Mouse (Mus musculus) heart, postnatal 0 days (tissue): ENCODE results near the gene Tmem214. TPM values are rescaled to one million over a fixed set of nuclear protein-coding genes. Genes with fewer than 3 reads are reported as not detected.

Source experiments
- ATAC-seq: fragments of 200-750 bp; cut with Nextera tagmentation; 2 replicates; pipeline ENCODE4 v1.8.0; 2017; ENCODE audit warnings: low read depth, moderate number of reproducible peaks, moderate library complexity; ENCODE audit not compliant: insufficient read depth
- DNase-seq: peaks from one replicate; pipeline ENCODE4 v3.0.0-alpha.2; 2016; ENCODE audit warnings: low spot score
- H3K27ac ChIP-seq: fragments of 300-500 bp; sonication (generic); 2 replicates; pipeline ENCODE4 v1.5.1; 2014; ENCODE audit warnings: low read depth, mild to moderate bottlenecking
- H3K27me3 ChIP-seq: fragments of 300-500 bp; sonication (generic); 2 replicates; pipeline ENCODE4 v1.6.1; 2014; ENCODE audit warnings: low read length, mixed read lengths; ENCODE audit not compliant: control insufficient read depth, insufficient read depth
- H3K36me3 ChIP-seq: fragments of 300-500 bp; sonication (generic); replicated peaks from 2 replicates; pipeline ENCODE4 v1.6.1; 2014; ENCODE audit warnings: low read length, mixed read lengths; ENCODE audit not compliant: control insufficient read depth, insufficient read depth
- H3K4me1 ChIP-seq: fragments of 300-500 bp; sonication (generic); 2 replicates; pipeline ENCODE4 v1.6.1; 2014; ENCODE audit warnings: antibody characterized with exemption; ENCODE audit not compliant: control insufficient read depth, insufficient read depth
- H3K4me2 ChIP-seq: fragments of 300-500 bp; sonication (generic); 2 replicates; pipeline ENCODE4 v1.6.1; 2014; ENCODE audit warnings: low read depth, mild to moderate bottlenecking, low read length, moderate library complexity
- H3K4me3 ChIP-seq: fragments of 300-500 bp; sonication (generic); 2 replicates; pipeline ENCODE4 v1.5.1; 2014; ENCODE audit warnings: low read depth, low read length
- H3K9ac ChIP-seq: fragments of 300-500 bp; sonication (generic); replicated peaks from 2 replicates; pipeline ENCODE4 v1.6.1; 2014; ENCODE audit warnings: low read depth, low read length, mixed read lengths
- H3K9me3 ChIP-seq: fragments of 300-500 bp; sonication (generic); replicated peaks from 2 replicates; pipeline ENCODE4 v1.6.1; 2016; ENCODE audit warnings: low read length; ENCODE audit not compliant: control insufficient read depth
- CTCF ChIP-seq: IDR thresholded peaks from 2 replicates; pipeline ENCODE4 v1.5.1; 2016; ENCODE audit warnings: antibody characterized with exemption, control low read depth, low read depth
- EP300 ChIP-seq: IDR thresholded peaks from 2 replicates; pipeline ENCODE4 v1.6.1; 2016; ENCODE audit warnings: antibody characterized with exemption, low read depth
- WGBS: fragments of 180-500 bp; shearing (Covaris S2); extraction: QIAGEN DNeasy Blood & Tissue Kit; methylation state at CpG from one replicate; pipeline ENCODE4 v1.1.7; 2014; 5-methylcytosine and 5-hydroxymethylcytosine counted together
- polyA plus RNA-seq: library from polyadenylated mRNA; unstranded; fragments of >200 nt; fragmentation: Nextera tagmentation; extraction: Ambion mirVana; gene quantifications from 2 replicates; pipeline ENCODE4 v1.2.1, GENCODE M21; 2015
- total RNA-seq: library from RNA; depleted of rRNA; stranded (reverse); fragments of >200 nt; gene quantifications from 2 replicates; pipeline ENCODE4 v1.2.3, GENCODE M21; 2014; ENCODE audit warnings: low replicate concordance; rRNA removed

The Tmem214 gene
- 58.8 and 70.6 TPM in 2 replicates for total RNA-seq
- 48.0 and 49.6 TPM in 2 replicates for polyA plus RNA-seq

GRCm38 (mm10) chr5:30867712-30868111, at the start of gene Tmem214:
Gene Tmem214 (plus strand): TSS chr5:30868012.
- TF ChIP-seq CTCF (no peak), EP300 (no peak)
- no peak within 1 kb of the TSS for H3K9ac ChIP-seq
- no peak within 1 kb of the TSS for H3K4me2 ChIP-seq

GRCm38 (mm10) chr5:30818758-30819309, 49.0 kb upstream of the Tmem214 start:
- Histone ChIP-seq H3K27ac (no peak overlapping the region), H3K36me3 (no peaks in the 10 kb centered on the region), H3K4me1 (peaks cover 8% of the 10 kb centered on the region; the same call in 1 of the 2 replicates), H3K9ac (no peak overlapping the region), H3K27me3 (no peaks in the 10 kb centered on the region), H3K4me2 (no peak overlapping the region), H3K4me3 (no peak overlapping the region), H3K9me3 (no peaks in the 10 kb centered on the region)
- WGBS, result 82% methylated on average over 8 of the region's 8 CpGs
- no peak for DNase-seq
- TF ChIP-seq EP300, result no peak
- TF ChIP-seq CTCF, result no peak
- ATAC-seq, result no peak

More at GRCm38 (mm10) chr5:30867712-30868111, at the start of gene Tmem214:
- Histone ChIP-seq H3K4me3 (no peak within 1 kb of the TSS), H3K4me1 (peaks cover 7% of the 10 kb centered on the region), H3K27ac (no peak within 1 kb of the TSS), H3K36me3 (peaks cover 17% of the 10 kb centered on the region), H3K27me3 (no peaks in the 10 kb centered on the region), H3K9me3 (no peaks in the 10 kb centered on the region)
- DNase-seq (no peak), ATAC-seq (no peak)
- WGBS, result 96% methylated on average over 3 of the region's 3 CpGs

DNA sequence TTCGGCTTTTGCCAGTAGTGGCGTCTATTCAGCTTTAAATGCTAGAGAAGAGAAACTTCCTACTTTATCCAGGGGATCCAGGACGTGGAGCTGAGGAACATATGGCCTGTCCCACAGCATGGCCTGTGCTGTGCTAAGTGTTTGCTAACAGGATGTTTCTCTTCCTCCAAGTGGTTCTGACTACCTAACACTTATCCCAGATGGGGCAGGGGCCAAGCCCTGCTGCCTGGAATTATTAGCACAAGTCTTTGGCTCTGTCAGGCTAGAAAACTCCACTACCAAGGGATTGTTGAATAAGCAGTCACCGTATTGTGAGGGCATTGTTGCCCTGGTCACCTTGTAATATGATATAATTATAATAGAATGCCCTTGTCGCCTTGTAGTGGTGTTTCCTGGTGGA, 45.1 kb upstream of the Tmem214 start:
- DNase-seq (no peak), ATAC-seq (no peak)
- no peak overlapping the region for H3K4me2 ChIP-seq
- H3K4me1 ChIP-seq, result no peaks in the 10 kb centered on the region
- TF ChIP-seq CTCF (no peak), EP300 (no peak)
- no peaks in the 10 kb centered on the region for H3K9me3 ChIP-seq
- no peak overlapping the region for H3K4me3 ChIP-seq
- 68% methylated on average over 5 of the region's 5 CpGs for WGBS
- no peak overlapping the region for H3K9ac ChIP-seq
- no peaks in the 10 kb centered on the region for H3K36me3 ChIP-seq
- H3K27me3 ChIP-seq, result no peaks in the 10 kb centered on the region
- no peak overlapping the region for H3K27ac ChIP-seq

GRCm38 (mm10) chr5:30823091-30823490, 44.7 kb upstream of the Tmem214 start:
- WGBS, result 66% methylated on average over 3 of the region's 3 CpGs
- no peak overlapping the region for H3K9ac ChIP-seq
- no peak overlapping the region for H3K4me3 ChIP-seq
- ATAC-seq (no peak), DNase-seq (no peak)
- H3K9me3 ChIP-seq, result no peaks in the 10 kb centered on the region
- H3K27ac ChIP-seq, result no peak overlapping the region
- no peak for TF ChIP-seq CTCF
- TF ChIP-seq EP300, result no peak
- no peaks in the 10 kb centered on the region for H3K4me1 ChIP-seq
- H3K4me2 ChIP-seq, result no peak overlapping the region
- H3K27me3 ChIP-seq, result no peaks in the 10 kb centered on the region
- no peaks in the 10 kb centered on the region for H3K36me3 ChIP-seq

DNA sequence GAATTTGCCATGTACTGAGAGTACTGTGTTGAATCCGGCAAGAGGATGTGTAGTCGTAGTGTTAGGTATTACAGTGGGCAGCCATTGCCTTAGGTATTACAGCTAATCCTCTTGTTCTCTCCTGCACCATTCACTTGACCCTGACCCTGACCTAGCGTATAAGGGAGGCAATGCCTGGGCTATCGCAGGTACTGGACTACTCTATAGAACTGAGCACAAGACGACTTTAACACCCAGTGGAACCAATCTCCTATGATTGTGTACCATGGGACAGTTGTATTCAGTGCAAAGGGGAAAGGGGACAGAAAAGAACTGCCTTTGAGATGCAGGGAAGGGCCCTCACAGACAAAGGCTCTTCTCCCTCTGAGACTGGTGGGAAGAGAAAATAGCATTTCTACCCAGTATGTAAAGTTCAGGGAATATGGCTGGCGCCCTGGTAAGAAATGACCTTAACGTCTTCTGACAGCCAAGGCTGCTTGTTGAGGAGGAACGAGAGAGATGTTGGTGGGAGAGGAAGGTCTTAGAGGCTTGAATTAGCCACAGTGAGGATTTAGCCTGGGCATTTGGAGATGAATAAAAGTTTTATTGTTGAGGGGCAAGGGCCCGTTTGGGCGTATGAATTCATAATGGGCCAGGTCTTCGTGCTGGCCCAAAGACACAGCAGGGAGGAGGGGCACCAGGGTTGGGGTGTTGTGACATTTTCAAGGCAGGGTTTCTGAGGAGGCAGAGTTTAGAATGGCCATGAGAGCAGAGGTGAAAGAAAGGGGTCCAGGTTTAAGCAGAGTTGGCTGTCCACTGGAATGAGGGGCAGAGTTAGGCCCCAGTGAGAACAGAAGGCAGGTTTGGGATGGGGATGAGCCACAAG, 43.5 kb upstream of the Tmem214 start:
- DNase-seq (no peak), ATAC-seq (no peak)
- Histone ChIP-seq H3K4me3 (no peak overlapping the region), H3K9ac (no peak overlapping the region), H3K27ac (no peak overlapping the region), H3K27me3 (no peaks in the 10 kb centered on the region), H3K4me1 (no peaks in the 10 kb centered on the region), H3K4me2 (no peak overlapping the region), H3K9me3 (no peaks in the 10 kb centered on the region), H3K36me3 (no peaks in the 10 kb centered on the region)
- WGBS, result 93% methylated on average over 11 of the region's 11 CpGs
- no peak for TF ChIP-seq EP300
- no peak for TF ChIP-seq CTCF

DNA sequence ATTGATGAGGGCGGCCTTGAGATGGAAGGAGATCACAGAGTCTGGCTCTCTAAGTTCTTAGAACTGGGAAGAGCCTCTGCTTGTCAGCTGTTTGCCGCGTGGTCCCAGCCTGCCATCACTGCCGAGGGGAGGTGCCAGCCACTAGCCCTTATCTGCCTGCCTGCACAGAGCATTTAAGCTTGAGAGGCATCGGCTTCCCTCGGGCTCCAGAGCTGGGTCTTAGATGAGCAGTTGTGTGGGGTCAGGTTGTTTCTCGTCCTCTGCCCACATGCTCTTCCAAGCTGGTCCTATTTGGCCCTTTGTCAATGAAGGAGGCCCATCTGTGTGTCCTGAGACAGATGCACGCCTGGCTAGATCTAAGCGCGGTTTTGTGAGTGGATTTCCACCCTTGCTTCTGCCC, 42.6 kb upstream of the Tmem214 start:
- no peak overlapping the region for H3K27ac ChIP-seq
- no peak overlapping the region for H3K4me3 ChIP-seq
- ATAC-seq (no peak), DNase-seq (no peak)
- no peaks in the 10 kb centered on the region for H3K4me1 ChIP-seq
- no peak overlapping the region for H3K9ac ChIP-seq
- no peak overlapping the region for H3K4me2 ChIP-seq
- TF ChIP-seq CTCF (no peak), EP300 (no peak)
- H3K36me3 ChIP-seq, result no peaks in the 10 kb centered on the region
- whole genome bisulfite sequencing, result 37% methylated on average over 10 of the region's 10 CpGs
- H3K9me3 ChIP-seq, result no peaks in the 10 kb centered on the region
- H3K27me3 ChIP-seq, result no peaks in the 10 kb centered on the region
